Mouse (Mus musculus) bone marrow, adult 2 months (tissue): Measurements from ENCODE around the gene Gm21304. TPM values are rescaled to one million over a fixed set of nuclear protein-coding genes. Genes with fewer than 3 reads are reported as not detected.

Source experiments
- H3K27ac ChIP-seq: fragments of 200-500 bp; 2 replicates; pipeline ENCODE4 v1.5.1; 2012; ENCODE audit warnings: low read depth, mild to moderate bottlenecking, control low read depth, inconsistent platforms, low read length; ENCODE audit not compliant: control insufficient read depth, poor library complexity, insufficient read depth
- H3K4me1 ChIP-seq: fragments of 200-500 bp; 2 replicates; pipeline ENCODE4 v1.6.1; 2011; ENCODE audit warnings: low read length; ENCODE audit not compliant: control insufficient read depth, insufficient read depth
- H3K4me3 ChIP-seq: fragments of 200-500 bp; replicated peaks from 2 replicates; pipeline ENCODE3; 2011; ENCODE audit warnings: mild to moderate bottlenecking, low read depth, low read length, control low read depth; ENCODE audit not compliant: control insufficient read depth
- CTCF ChIP-seq: fragments of 200-500 bp; IDR thresholded peaks from 2 replicates; pipeline ENCODE4 v1.5.1; 2011; ENCODE audit warnings: low read length, control low read depth; ENCODE audit not compliant: control insufficient read depth, insufficient read depth
- POLR2A ChIP-seq: fragments of 200-500 bp; IDR thresholded peaks from 2 replicates; pipeline ENCODE4 v1.6.1; 2011; ENCODE audit warnings: low read depth, mild to moderate bottlenecking, control low read depth, low read length, borderline replicate concordance; ENCODE audit not compliant: control insufficient read depth
- WGBS: fragments of 180-500 bp; shearing (Covaris S2); methylation state at CpG from one replicate; pipeline ENCODE4 v1.1.7; 2018; 5-methylcytosine and 5-hydroxymethylcytosine counted together
- polyA plus RNA-seq: library from polyadenylated mRNA; stranded (reverse); fragments of >200 nt; gene quantifications from 2 replicates; pipeline ENCODE4 v1.2.4, GENCODE M21; 2011; ENCODE audit warnings: low replicate concordance; ENCODE audit not compliant: missing spikeins, insufficient read depth, insufficient read length

Gm21304 gene
- polyA plus RNA-seq, 1 experiment = not detected

- Histone ChIP-seq H3K27ac (no peak overlapping the region), H3K4me3 (no peak overlapping the region), H3K4me1 (no peaks in the 10 kb centered on the region)
- 90% methylated on average over 5 of the region's 5 CpGs for WGBS
- TF ChIP-seq CTCF (no peak), POLR2A (no peak)
Observed at GRCm38 (mm10) chr10:104214527-104214926, 46.2 kb downstream of the Gm21304 start.

Other genes with a start within 250 kb of the Gm21304 start
- gene Gm21293, start 25.5 kb upstream of the Gm21304 start, polyA plus RNA-seq = not detected in 2 replicates
- not detected in 2 replicates for gene Gm6763, start 17.0 kb upstream of the Gm21304 start, polyA plus RNA-seq
- not detected in 2 replicates for gene Gm8764, start 8.5 kb upstream of the Gm21304 start, polyA plus RNA-seq
- not detected in 2 replicates for gene Gm21312, start 8.5 kb downstream of the Gm21304 start, polyA plus RNA-seq
- not detected in 2 replicates for gene Gm20765, start 17.0 kb downstream of the Gm21304 start, polyA plus RNA-seq
- gene Gm4340, start 25.5 kb downstream of the Gm21304 start, polyA plus RNA-seq = not detected in 2 replicates